Mouse (Mus musculus) kidney, adult 2 months (tissue): ENCODE results near the gene Plcz1. TPM values are rescaled to one million over a fixed set of nuclear protein-coding genes. Genes with fewer than 3 reads are reported as not detected.
A peak's percentile ranks its signal among the peaks of the same experiment; 100 is the strongest.

Experiments
- DNase-seq: peaks from one replicate; pipeline ENCODE4 v3.0.0; 2021
- H3K27ac ChIP-seq: fragments of 200-500 bp; 2 replicates; pipeline ENCODE4 v1.5.1; 2012; ENCODE audit warnings: low read depth, low read length, control low read depth, inconsistent platforms; ENCODE audit not compliant: insufficient read depth
- H3K27me3 ChIP-seq: fragments of 200-500 bp; replicated peaks from 2 replicates; pipeline ENCODE4 v1.6.1; 2012; ENCODE audit warnings: mild to moderate bottlenecking, moderate library complexity, low read length, inconsistent platforms; ENCODE audit not compliant: control insufficient read depth, insufficient read depth
- H3K36me3 ChIP-seq: fragments of 200-500 bp; 2 replicates; pipeline ENCODE4 v1.6.1; 2012; ENCODE audit warnings: mild to moderate bottlenecking, moderate library complexity, low read length, inconsistent platforms; ENCODE audit not compliant: control insufficient read depth, insufficient read depth
- H3K4me1 ChIP-seq: fragments of 200-500 bp; 2 replicates; pipeline ENCODE4 v1.6.1; 2011; ENCODE audit warnings: low read length; ENCODE audit not compliant: control insufficient read depth, insufficient read depth
- H3K4me3 ChIP-seq: fragments of 200-500 bp; 2 replicates; pipeline ENCODE4 v1.5.1; 2011; ENCODE audit warnings: mild to moderate bottlenecking, low read depth, low read length, control low read depth; ENCODE audit not compliant: insufficient read depth
- CTCF ChIP-seq: fragments of 200-500 bp; conservative IDR thresholded peaks from 2 replicates; pipeline ENCODE4 v1.5.1; 2011; ENCODE audit warnings: low read depth, mild to moderate bottlenecking, control low read depth, low read length, moderate library complexity, mixed read lengths; ENCODE audit not compliant: insufficient read depth, insufficient read length
- POLR2A ChIP-seq: fragments of 200-500 bp; IDR thresholded peaks from one replicate; pipeline ENCODE4 v1.6.1; 2011; ENCODE audit warnings: low read depth, low read length, control low read depth
- WGBS: fragments of 180-500 bp; shearing (Covaris S2); methylation state at CpG from one replicate; pipeline ENCODE4 v1.1.7; 2018; 5-methylcytosine and 5-hydroxymethylcytosine counted together
- polyA plus RNA-seq: library from polyadenylated mRNA; depleted of rRNA; stranded (reverse); fragments of >200 nt; gene quantifications from 2 replicates; pipeline ENCODE4 v1.2.3, GENCODE M21; 2012; rRNA removed

Gene Plcz1
- polyA plus RNA-seq = 0.04 TPM in 1 of 2 replicates, not detected in the other

- DNase-seq = no peak
- TF ChIP-seq CTCF (no peak), POLR2A (no peak)
Observed at GRCm38 (mm10) chr6:140041357-140041756, at the start of gene Plcz1. Gene Plcz1 (minus strand): TSS chr6:140041457.

GRCm38 (mm10) chr6:140089855-140090254 lies 48.6 kb upstream of the Plcz1 start:
- no peaks in the 10 kb centered on the region for H3K36me3 ChIP-seq
- no peak for DNase-seq
- no peaks in the 10 kb centered on the region for H3K27me3 ChIP-seq
- no peaks in the 10 kb centered on the region for H3K4me1 ChIP-seq
- no peak for TF ChIP-seq POLR2A
- no peak overlapping the region for H3K4me3 ChIP-seq
- no peak overlapping the region for H3K27ac ChIP-seq
- WGBS = 89% methylated on average over 5 of the region's 5 CpGs

More at GRCm38 (mm10) chr6:140041357-140041756, at the start of gene Plcz1:
- Histone ChIP-seq H3K4me3 (no peak within 1 kb of the TSS), H3K27ac (no peak within 1 kb of the TSS), H3K36me3 (no peaks in the 10 kb centered on the region), H3K4me1 (no peaks in the 10 kb centered on the region), H3K27me3 (no peaks in the 10 kb centered on the region)
- WGBS = 83% methylated on average over 5 of the region's 5 CpGs

GRCm38 (mm10) chr6:140081739-140082138 lies 40.5 kb upstream of the Plcz1 start:
- Histone ChIP-seq H3K36me3 (no peaks in the 10 kb centered on the region), H3K4me3 (no peak overlapping the region), H3K27ac (no peak overlapping the region), H3K4me1 (no peaks in the 10 kb centered on the region), H3K27me3 (no peaks in the 10 kb centered on the region)
- 83% methylated on average over 3 of the region's 3 CpGs for WGBS
- peak; percentile 53 for TF ChIP-seq CTCF
- TF ChIP-seq POLR2A = no peak
- DNase-seq = no peak

GRCm38 (mm10) chr6:140080933-140081332 lies 39.7 kb upstream of the Plcz1 start:
- H3K27ac ChIP-seq = no peak overlapping the region
- DNase-seq = no peak
- 71% methylated on average over 7 of the region's 7 CpGs for WGBS
- H3K36me3 ChIP-seq = no peaks in the 10 kb centered on the region
- no peaks in the 10 kb centered on the region for H3K4me1 ChIP-seq
- H3K4me3 ChIP-seq = no peak overlapping the region
- TF ChIP-seq POLR2A (no peak), CTCF (no peak)
- no peaks in the 10 kb centered on the region for H3K27me3 ChIP-seq

GRCm38 (mm10) chr6:140069177-140069576 lies 27.9 kb upstream of the Plcz1 start:
- no peaks in the 10 kb centered on the region for H3K27me3 ChIP-seq
- TF ChIP-seq CTCF (no peak), POLR2A (no peak)
- H3K4me3 ChIP-seq = no peak overlapping the region
- no peaks in the 10 kb centered on the region for H3K36me3 ChIP-seq
- no peak overlapping the region for H3K27ac ChIP-seq
- DNase-seq = no peak
- H3K4me1 ChIP-seq = no peaks in the 10 kb centered on the region
- WGBS = 89% methylated on average over 8 of the region's 8 CpGs

- DNase-seq = no peak
- Histone ChIP-seq H3K36me3 (no peaks in the 10 kb centered on the region), H3K27ac (no peak overlapping the region), H3K27me3 (no peaks in the 10 kb centered on the region), H3K4me1 (no peaks in the 10 kb centered on the region), H3K4me3 (no peak overlapping the region)
- TF ChIP-seq CTCF = no peak
- TF ChIP-seq POLR2A = no peak
- 78% methylated on average over 5 of the region's 5 CpGs for WGBS
Observed at GRCm38 (mm10) chr6:140054271-140054928, 13.1 kb upstream of the Plcz1 start.

GRCm38 (mm10) chr6:140051476-140051875 lies 10.2 kb upstream of the Plcz1 start:
- Histone ChIP-seq H3K27me3 (no peaks in the 10 kb centered on the region), H3K27ac (no peak overlapping the region), H3K4me3 (no peak overlapping the region), H3K4me1 (no peaks in the 10 kb centered on the region), H3K36me3 (no peaks in the 10 kb centered on the region)
- TF ChIP-seq CTCF (no peak), POLR2A (no peak)
- peak; percentile 24 for DNase-seq
- WGBS = 63% methylated on average over 5 of the region's 5 CpGs

GRCm38 (mm10) chr6:140040952-140041351 lies 305 bp downstream of the Plcz1 start, which contains the start of gene Capza3:
Gene Capza3 (plus strand): TSS chr6:140041252.
- Histone ChIP-seq H3K27ac (no peak within 1 kb of the TSS), H3K4me3 (no peak within 1 kb of the TSS), H3K36me3 (no peaks in the 10 kb centered on the region), H3K27me3 (no peaks in the 10 kb centered on the region), H3K4me1 (no peaks in the 10 kb centered on the region)
- no peak for DNase-seq
- 98% methylated on average over 7 of the region's 7 CpGs for WGBS
- TF ChIP-seq POLR2A = no peak
- no peak for TF ChIP-seq CTCF
